Mouse (Mus musculus) MEL-GATA-1-ER (cell line): ENCODE measurements around the gene Brk1.

Source experiments
- DNase-seq: peaks from one replicate; pipeline ENCODE4 v3.0.0-alpha.2; 2012; ENCODE audit warnings: low read depth; ENCODE audit errors: extremely low read depth

Brk1 gene

DNA sequence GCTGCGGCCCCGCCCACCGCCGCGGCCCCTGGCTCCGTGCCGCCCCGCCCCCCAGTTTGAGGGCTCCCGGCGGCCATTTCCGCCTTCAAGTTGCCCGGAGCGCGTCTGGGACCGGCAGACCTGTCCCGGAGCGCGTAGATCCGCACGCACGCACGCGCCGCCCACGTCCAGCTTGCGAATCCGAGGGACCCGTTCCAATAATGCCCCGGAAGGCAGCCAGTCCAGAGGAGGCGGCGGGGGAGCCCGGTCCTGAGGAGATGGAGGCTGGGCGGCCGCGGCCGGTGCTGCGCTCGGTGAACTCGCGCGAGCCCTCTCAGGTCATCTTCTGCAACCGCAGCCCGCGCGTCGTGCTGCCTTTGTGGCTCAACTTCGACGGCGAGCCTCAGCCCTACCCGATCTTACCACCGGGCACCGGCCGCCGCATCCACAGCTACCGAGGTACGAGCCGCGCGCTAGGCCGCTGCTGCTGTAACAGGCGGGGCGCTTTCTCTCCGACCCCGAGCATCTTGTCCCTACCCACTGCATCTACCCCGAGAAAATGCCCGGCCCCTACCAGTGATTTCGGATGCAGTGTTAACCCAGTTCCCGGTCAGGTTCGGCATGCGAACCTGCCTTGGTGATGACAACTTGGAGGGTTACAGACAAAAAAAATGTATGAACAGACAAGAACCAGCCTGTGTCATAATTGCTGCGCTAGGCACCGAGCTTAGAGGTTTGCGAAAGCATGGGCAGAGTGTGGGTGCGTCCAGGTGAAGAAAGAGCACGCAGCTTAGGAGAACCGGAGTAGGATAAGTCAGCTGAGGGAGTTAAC lies 19.6 kb downstream of the Brk1 start, which contains the start of gene Vhl:
Vhl (plus strand) TSS at position 19 of the 811 bp plus-strand sequence.
- DNase-seq, result no peak

GRCm38 (mm10) chr6:113624989-113625770 lies 20.6 kb downstream of the Brk1 start:
- DNase-seq, result no peak

- no peak for DNase-seq
Measured at GRCm38 (mm10) chr6:113630322-113630721, 25.8 kb downstream of the Brk1 start.

DNA sequence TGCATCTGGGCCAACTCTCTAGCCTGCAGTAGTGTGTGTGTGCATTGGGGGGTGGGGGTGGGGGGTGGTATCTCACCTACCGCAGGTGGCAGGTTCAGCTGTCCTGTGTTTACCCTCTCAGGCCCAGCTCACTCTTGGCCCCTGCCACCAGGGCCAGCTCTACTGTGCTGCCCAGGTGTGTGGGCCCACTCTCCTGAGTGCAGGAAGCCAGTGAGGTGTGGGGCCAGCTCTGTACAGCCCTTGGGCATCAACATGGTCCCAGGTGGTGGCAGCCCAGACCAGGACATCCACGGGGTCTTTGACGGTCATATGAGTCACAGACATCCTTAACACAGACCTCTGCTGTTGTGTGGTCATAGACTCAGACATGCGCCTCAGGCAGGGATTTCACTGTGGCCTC lies 28.3 kb downstream of the Brk1 start:
- DNase-seq, result no peak

DNA sequence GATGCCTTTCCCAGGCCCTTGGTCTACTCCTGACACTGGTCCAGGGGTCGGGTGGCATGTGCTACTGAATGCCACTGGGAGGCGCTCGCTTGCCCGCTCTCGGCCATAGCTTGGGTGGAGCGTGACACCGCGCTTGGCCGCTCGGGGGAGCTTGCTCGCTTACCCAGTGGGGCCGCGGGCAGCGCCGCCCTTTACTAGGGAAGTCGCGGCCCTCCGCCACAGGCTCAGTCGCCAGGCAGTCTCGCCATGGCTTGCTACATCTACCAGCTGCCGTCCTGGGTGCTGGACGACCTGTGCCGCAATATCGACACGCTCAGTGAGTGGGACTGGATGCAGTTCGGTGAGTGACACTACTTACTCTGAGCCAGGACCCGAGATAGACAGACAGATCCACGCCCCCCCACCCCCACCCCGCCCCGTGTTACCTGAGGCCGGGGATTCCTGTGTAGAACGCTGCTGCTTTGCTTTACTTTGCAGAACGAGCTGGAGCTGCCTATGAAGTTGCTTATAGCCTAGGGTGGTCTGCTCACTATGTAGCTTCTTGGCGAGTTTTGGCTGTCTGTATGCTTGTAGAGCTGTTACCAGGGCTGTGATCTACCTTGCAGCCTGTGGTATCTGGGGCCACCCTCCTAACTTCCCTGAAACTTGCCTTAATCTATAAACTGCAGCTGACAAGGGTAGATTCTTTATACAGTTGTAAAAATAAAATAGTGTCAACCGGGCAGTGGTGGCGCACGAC lies 33.9 kb downstream of the Brk1 start, which contains the start of gene Irak2:
Irak2 (plus strand) TSS at position 166 of the 739 bp plus-strand sequence.
- peak; percentile 75 for DNase-seq

GRCm38 (mm10) chr6:113639201-113639600 lies 34.6 kb downstream of the Brk1 start:
- DNase-seq, result no peak

DNA sequence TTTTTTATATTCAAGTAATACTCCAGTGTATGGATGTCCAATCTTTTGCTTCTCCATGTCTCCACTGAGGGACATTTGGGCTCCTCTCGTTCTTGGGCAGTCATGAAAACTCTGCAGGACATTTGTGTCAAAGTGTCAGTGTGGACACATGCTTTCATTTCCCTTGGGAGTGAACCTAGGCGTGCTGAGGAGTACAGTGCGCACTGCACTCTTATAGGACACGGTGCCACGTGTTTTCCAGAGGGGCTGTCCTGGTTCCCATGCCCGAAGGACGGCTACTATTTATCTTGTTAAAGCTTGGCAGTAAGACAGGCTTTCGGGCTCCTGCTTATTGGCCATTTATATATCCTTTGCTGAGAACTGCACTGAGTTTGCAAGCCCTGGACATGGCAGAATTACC lies 38.0 kb downstream of the Brk1 start:
- DNase-seq, result no peak

GRCm38 (mm10) chr6:113643021-113643420 lies 38.4 kb downstream of the Brk1 start:
- DNase-seq, result no peak

DNA sequence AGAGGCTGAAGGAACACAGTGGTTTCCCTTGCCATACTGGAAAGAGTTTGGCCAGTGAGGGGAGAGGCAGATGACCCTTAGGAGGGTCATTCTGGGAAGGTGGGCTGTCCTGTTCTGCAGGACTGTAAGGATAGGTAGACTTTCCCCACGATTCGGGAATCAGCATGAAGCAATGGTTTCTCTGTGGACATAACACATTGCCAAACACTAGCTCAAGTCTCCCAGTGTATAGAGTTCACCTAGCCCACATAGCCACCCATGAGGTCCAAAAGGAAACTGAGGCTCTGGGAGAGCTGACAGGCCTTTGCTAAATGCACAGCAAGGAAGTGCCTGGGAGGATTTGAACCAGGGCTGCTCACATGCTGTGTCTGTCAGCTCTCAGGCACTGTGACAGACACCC lies 39.4 kb downstream of the Brk1 start:
- DNase-seq, result no peak

DNA sequence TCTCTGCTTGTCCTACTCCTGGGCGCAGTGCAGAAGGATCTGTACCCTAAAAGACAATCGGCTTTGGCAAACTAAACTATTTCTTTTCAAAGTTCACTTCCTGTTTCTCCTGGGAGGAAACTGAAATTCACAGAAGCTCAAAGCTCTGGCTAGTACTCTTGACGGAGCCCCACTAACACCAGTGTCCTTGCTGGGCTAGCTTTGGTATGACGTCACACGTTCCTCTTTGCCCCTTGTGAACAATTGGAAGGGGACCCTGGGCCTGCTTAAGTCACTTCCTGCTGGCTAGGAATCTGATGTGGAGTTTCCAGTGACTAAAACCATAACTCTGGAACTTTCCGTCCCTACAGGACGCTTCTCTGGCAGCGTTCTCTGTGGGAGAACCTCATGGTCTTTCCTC lies 40.2 kb downstream of the Brk1 start:
- no peak for DNase-seq

GRCm38 (mm10) chr6:113649346-113650196 lies 45.0 kb downstream of the Brk1 start:
- no peak for DNase-seq

- DNase-seq, result peak; percentile 25
Measured at GRCm38 (mm10) chr6:113650197-113650640, 45.6 kb downstream of the Brk1 start.

DNA sequence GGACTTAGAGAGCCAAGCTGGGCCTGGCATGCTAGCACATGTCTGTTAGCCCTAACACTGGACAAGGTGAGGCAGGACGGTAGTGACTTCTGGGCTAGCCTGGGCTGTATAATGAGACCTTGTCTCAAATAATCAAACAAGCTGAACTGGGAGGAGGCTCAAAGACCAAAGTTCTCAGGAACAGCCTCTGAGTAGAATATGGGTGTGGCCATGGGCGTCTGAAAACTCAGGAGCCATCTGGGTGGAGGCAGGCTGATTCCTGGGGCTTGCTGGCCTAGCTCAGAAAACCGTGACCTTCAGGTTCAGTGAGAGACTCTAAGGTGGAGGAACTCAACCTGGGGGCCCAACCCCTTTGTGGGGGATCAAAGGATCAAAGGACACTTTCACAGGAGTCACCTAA lies 47.1 kb downstream of the Brk1 start:
- no peak for DNase-seq

GRCm38 (mm10) chr6:113653551-113653950 lies 49.0 kb downstream of the Brk1 start:
- DNase-seq, result no peak

GRCm38 (mm10) chr6:113654102-113654501 lies 49.5 kb downstream of the Brk1 start:
- no peak for DNase-seq

- no peak for DNase-seq
Measured at GRCm38 (mm10) chr6:113654753-113655397, 50.3 kb downstream of the Brk1 start.

DNA sequence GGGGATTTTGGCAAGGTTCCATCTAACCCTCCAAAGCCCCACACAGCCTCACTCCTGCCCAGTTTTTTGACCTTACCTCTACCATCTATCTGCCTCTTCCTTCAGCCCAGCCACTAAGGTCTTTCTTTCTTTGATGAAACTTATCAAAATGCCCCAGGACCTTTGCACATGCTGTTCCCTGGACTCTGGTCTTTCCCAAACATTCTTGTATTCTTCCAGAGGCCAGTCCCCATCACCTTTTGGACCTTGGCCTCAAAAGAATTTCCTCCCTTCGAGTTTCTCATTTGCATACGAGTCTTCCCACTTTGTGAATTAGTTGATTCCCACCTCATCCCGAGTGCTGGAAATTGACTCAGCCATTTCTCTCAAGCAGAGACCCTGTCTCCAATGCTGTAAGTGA lies 50.9 kb downstream of the Brk1 start:
- no peak for DNase-seq

DNA sequence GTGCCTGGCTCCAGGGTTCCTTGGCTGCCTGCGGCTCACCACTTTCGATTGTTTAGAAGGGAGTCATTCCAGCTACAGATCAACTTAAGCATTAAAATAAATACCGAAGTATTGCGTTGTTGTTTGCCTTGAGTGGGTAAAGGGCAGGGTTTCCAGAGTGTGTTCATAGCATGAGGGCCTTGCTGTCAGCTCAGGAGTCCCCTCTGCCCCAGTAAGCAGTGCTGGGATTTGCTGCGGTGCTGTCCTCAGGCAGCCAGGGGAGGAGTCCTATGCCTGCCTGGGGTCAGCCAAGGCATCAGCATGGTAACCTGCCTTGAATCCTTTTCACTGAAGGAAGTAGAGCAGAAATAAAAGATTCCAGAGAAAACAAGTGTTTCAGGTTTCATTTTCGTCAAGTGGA lies 52.3 kb downstream of the Brk1 start:
- no peak for DNase-seq

DNA sequence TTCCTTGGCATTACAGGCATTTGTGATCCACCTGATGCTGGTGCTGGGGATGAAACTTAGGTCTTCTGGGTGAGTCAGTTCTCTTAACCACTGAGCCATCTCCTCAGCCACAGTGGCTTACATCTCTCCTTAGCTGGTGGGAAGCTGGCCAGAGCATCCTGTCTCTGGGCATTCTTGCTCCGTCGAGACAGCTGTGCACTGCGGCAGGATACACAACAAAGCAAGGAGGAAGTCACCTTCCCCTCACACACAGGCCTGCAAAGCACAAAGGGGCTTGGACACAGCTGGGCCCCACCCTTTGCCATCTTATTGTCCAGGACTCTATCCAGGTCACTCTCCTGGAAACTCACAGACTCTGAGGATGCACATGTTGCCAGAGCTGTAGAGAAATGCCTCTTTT lies 53.7 kb downstream of the Brk1 start:
- no peak for DNase-seq
